Mouse (Mus musculus): ENCODE data around the gene Synpo2. TPM values are rescaled to one million over a fixed set of nuclear protein-coding genes. Genes with fewer than 3 reads are reported as not detected.
"Not testable (repeated sequence)": the region's sequence is repeated elsewhere in the genome, so short reads cannot be mapped to it uniquely, and the experiment has no call there.

The Synpo2 gene
- polyA plus RNA-seq, 1 experiment from 2014 or later = 0.06 TPM

- TF ChIP-seq EP300 (IDR thresholded peaks at IDR 0.05; ENCODE audit: low read depth) = no peak
- no peak for TF ChIP-seq CTCF (IDR thresholded peaks at IDR 0.05; ENCODE audit: low read depth)
- H3K9me3 ChIP-seq (ENCODE audit: low read length) = no peaks in the 10 kb centered on the region
- WGBS (ENCODE audit: insufficient replicate concordance) = 70% methylated on average over 6 of the region's 6 CpGs
- H3K4me1 ChIP-seq (ENCODE audit: insufficient read depth) = no peaks in the 10 kb centered on the region
- no peak overlapping the region for H3K9ac ChIP-seq (replicated peaks)
- H3K27ac ChIP-seq (ENCODE audit: low read depth) = no peak overlapping the region
- ATAC-seq (no peak), DNase-seq (no peak)
- H3K27me3 ChIP-seq (ENCODE audit: insufficient read depth, low read length) = no peaks in the 10 kb centered on the region
- H3K4me2 ChIP-seq (ENCODE audit: low read depth, low read length) = no peak overlapping the region
- H3K36me3 ChIP-seq (replicated peaks; ENCODE audit: insufficient read depth, low read length) = no peaks in the 10 kb centered on the region
- no peak overlapping the region for H3K4me3 ChIP-seq (ENCODE audit: low read depth, low read length)
Measured at GRCm38 (mm10) chr3:123138274-123139003, 97.5 kb downstream of the Synpo2 start.

DNA sequence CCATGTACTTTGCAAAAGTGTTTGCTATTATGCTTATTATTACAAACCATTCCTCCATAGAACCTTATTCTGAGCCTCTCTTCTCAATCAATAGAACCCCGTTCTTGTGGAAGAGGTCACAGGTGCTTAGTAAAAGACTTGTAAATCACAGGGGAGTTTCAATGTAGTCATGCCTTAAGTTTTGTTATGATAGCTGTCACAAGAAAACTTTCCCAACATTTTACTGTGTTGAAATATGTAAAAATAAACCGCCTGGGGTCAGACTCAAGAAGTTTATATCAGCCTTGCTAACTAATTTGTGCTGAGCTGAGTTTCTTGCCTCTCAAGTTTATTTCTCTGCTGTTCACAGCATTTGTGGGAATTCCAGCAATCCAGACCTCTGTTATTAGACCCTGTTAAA is 103.8 kb downstream of the Synpo2 start:
- ATAC-seq (no peak), DNase-seq (no peak)
- no peak overlapping the region for H3K4me2 ChIP-seq (ENCODE audit: low read depth, low read length)
- no peak overlapping the region for H3K27ac ChIP-seq (ENCODE audit: low read depth)
- H3K27me3 ChIP-seq (ENCODE audit: insufficient read depth, low read length) = no peaks in the 10 kb centered on the region
- WGBS (ENCODE audit: insufficient replicate concordance) = 71% methylated on average over 2 of the region's 2 CpGs
- no peak overlapping the region for H3K4me3 ChIP-seq (ENCODE audit: low read depth, low read length)
- TF ChIP-seq EP300 (IDR thresholded peaks at IDR 0.05; ENCODE audit: low read depth) = no peak
- no peak for TF ChIP-seq CTCF (IDR thresholded peaks at IDR 0.05; ENCODE audit: low read depth)
- no peaks in the 10 kb centered on the region for H3K36me3 ChIP-seq (replicated peaks; ENCODE audit: insufficient read depth, low read length)
- no peak overlapping the region for H3K9ac ChIP-seq (replicated peaks)
- no peaks in the 10 kb centered on the region for H3K9me3 ChIP-seq (ENCODE audit: low read length)
- H3K4me1 ChIP-seq (ENCODE audit: insufficient read depth) = no peaks in the 10 kb centered on the region

GRCm38 (mm10) chr3:123131151-123131756 is 104.7 kb downstream of the Synpo2 start:
- no peaks in the 10 kb centered on the region for H3K27me3 ChIP-seq (ENCODE audit: insufficient read depth, low read length)
- no peaks in the 10 kb centered on the region for H3K9me3 ChIP-seq (ENCODE audit: low read length)
- ATAC-seq = no peak
- no peaks in the 10 kb centered on the region for H3K4me1 ChIP-seq (ENCODE audit: insufficient read depth)
- DNase-seq = no peak
- H3K4me2 ChIP-seq (ENCODE audit: low read depth, low read length) = no peak overlapping the region
- H3K27ac ChIP-seq (ENCODE audit: low read depth) = no peak overlapping the region
- WGBS (ENCODE audit: insufficient replicate concordance) = 81% methylated on average over 6 of the region's 6 CpGs
- no peaks in the 10 kb centered on the region for H3K36me3 ChIP-seq (replicated peaks; ENCODE audit: insufficient read depth, low read length)
- no peak overlapping the region for H3K9ac ChIP-seq (replicated peaks)
- H3K4me3 ChIP-seq (ENCODE audit: low read depth, low read length) = no peak overlapping the region
- no peak for TF ChIP-seq CTCF (IDR thresholded peaks at IDR 0.05; ENCODE audit: low read depth)
- TF ChIP-seq EP300 (IDR thresholded peaks at IDR 0.05; ENCODE audit: low read depth) = no peak

DNA sequence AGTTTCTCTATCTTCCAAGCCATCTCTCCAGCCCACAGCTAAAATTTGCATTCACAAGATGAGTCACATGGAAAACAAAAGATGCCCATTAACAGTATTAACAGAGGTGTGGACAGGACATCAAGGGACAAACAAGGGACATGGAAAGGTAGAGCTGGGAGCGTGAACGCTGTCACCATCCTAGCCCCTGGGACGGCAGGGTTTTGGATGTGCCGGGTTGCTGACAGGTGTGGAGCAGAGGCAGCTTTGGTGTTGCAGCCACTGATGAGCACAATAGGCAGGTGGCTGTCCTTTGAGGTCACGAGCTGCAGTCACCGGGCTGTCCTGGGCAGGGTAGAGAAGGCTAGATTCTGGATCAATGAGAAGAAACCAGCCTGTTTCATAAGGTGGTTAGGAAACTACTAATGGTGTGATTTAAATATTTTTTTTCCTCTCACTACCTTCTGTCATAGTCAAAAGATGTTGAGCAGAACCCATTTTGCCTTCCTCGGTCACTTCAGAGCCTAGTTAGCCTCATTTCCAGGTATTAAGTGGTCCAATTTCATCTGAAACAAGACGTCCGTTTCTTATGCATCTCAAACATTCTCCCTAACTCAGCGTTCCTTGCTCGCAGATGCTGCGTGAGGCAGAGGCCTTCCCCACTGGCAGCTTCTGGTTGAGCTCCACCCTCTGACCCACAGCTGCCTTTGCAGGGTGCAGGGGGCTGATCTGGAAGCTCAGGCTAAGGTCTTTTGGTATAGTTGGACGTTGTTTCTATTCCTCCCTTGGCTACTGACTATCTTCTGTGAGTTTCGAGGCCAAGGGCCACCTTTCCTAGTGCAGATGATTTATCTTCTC is 105.4 kb downstream of the Synpo2 start:
- Histone ChIP-seq H3K4me1 (ENCODE audit: insufficient read depth) (no peaks in the 10 kb centered on the region), H3K4me3 (ENCODE audit: low read depth, low read length) (no peak overlapping the region), H3K27ac (ENCODE audit: low read depth) (no peak overlapping the region), H3K4me2 (ENCODE audit: low read depth, low read length) (no peak overlapping the region), H3K27me3 (ENCODE audit: insufficient read depth, low read length) (no peaks in the 10 kb centered on the region), H3K9me3 (ENCODE audit: low read length) (no peaks in the 10 kb centered on the region), H3K36me3 (replicated peaks; ENCODE audit: insufficient read depth, low read length) (no peaks in the 10 kb centered on the region), H3K9ac (replicated peaks) (no peak overlapping the region)
- TF ChIP-seq CTCF (IDR thresholded peaks at IDR 0.05; ENCODE audit: low read depth) (no peak), EP300 (IDR thresholded peaks at IDR 0.05; ENCODE audit: low read depth) (no peak)
- DNase-seq = no peak
- no peak for ATAC-seq
- WGBS (ENCODE audit: insufficient replicate concordance) = 70% methylated on average over 14 of the region's 14 CpGs

GRCm38 (mm10) chr3:123128781-123129180 is 107.2 kb downstream of the Synpo2 start:
- H3K9me3 ChIP-seq (ENCODE audit: low read length) = no peaks in the 10 kb centered on the region
- H3K36me3 ChIP-seq (replicated peaks; ENCODE audit: insufficient read depth, low read length) = no peaks in the 10 kb centered on the region
- no peak overlapping the region for H3K27ac ChIP-seq (ENCODE audit: low read depth)
- TF ChIP-seq EP300 (IDR thresholded peaks at IDR 0.05; ENCODE audit: low read depth) = no peak
- no peak for TF ChIP-seq CTCF (IDR thresholded peaks at IDR 0.05; ENCODE audit: low read depth)
- no peak for DNase-seq
- H3K4me2 ChIP-seq (ENCODE audit: low read depth, low read length) = no peak overlapping the region
- H3K4me1 ChIP-seq (ENCODE audit: insufficient read depth) = no peaks in the 10 kb centered on the region
- H3K27me3 ChIP-seq (ENCODE audit: insufficient read depth, low read length) = no peaks in the 10 kb centered on the region
- no peak overlapping the region for H3K9ac ChIP-seq (replicated peaks)
- no peak for ATAC-seq
- 73% methylated on average over 8 of the region's 8 CpGs for WGBS (ENCODE audit: insufficient replicate concordance)
- H3K4me3 ChIP-seq (ENCODE audit: low read depth, low read length) = no peak overlapping the region

- H3K9ac ChIP-seq (replicated peaks) = no peak overlapping the region
- no peaks in the 10 kb centered on the region for H3K9me3 ChIP-seq (ENCODE audit: low read length)
- H3K36me3 ChIP-seq (replicated peaks; ENCODE audit: insufficient read depth, low read length) = no peaks in the 10 kb centered on the region
- TF ChIP-seq CTCF (IDR thresholded peaks at IDR 0.05; ENCODE audit: low read depth) (no peak), EP300 (IDR thresholded peaks at IDR 0.05; ENCODE audit: low read depth) (no peak)
- ATAC-seq = no peak
- H3K27me3 ChIP-seq (ENCODE audit: insufficient read depth, low read length) = no peaks in the 10 kb centered on the region
- H3K27ac ChIP-seq (ENCODE audit: low read depth) = no peak overlapping the region
- no peak overlapping the region for H3K4me3 ChIP-seq (ENCODE audit: low read depth, low read length)
- H3K4me2 ChIP-seq (ENCODE audit: low read depth, low read length) = no peak overlapping the region
- no peaks in the 10 kb centered on the region for H3K4me1 ChIP-seq (ENCODE audit: insufficient read depth)
- WGBS (ENCODE audit: insufficient replicate concordance) = 70% methylated on average over 7 of the region's 7 CpGs
- DNase-seq = no peak
Measured at GRCm38 (mm10) chr3:123128091-123128490, 107.9 kb downstream of the Synpo2 start.

GRCm38 (mm10) chr3:123126741-123127140 is 109.2 kb downstream of the Synpo2 start:
- H3K4me2 ChIP-seq (ENCODE audit: low read depth, low read length); H3K27ac ChIP-seq (ENCODE audit: low read depth); H3K9ac ChIP-seq (replicated peaks); H3K27me3 ChIP-seq (ENCODE audit: insufficient read depth, low read length); H3K4me3 ChIP-seq (ENCODE audit: low read depth, low read length); DNase-seq; H3K9me3 ChIP-seq (ENCODE audit: low read length); H3K36me3 ChIP-seq (replicated peaks; ENCODE audit: insufficient read depth, low read length); H3K4me1 ChIP-seq (ENCODE audit: insufficient read depth); ATAC-seq: not testable (repeated sequence)
- WGBS (ENCODE audit: insufficient replicate concordance) = 86% methylated on average over 4 of the region's 4 CpGs

All from liver, postnatal 0 days (tissue).